23 mouse cellular contexts compared by ENCODE assay signal in genomic region chr1:65217972-65218371, GRCm38 (mm10). TPM values are rescaled to one million over a fixed set of nuclear protein-coding genes. Genes with fewer than 3 reads are reported as not detected.
"Had no signal": no experiment of that assay in that cellular context is flagged by ENCODE, and none has a peak within 500 bp of the region (broad histone marks: within the 10 kb centered on the region; RNA-seq: fewer than 3 reads in every experiment).

No protein-coding gene starts in this region.

- H3K27me3 ChIP-seq: embryonic facial prominence, embryonic 12.5 days; embryonic facial prominence, embryonic 13.5 days; embryonic facial prominence, embryonic 15.5 days; forebrain, embryonic 12.5 days; forebrain, embryonic 13.5 days; forebrain, embryonic 15.5 days had no signal

- DNase-seq: cerebellum, adult 8-10 months; cerebellum, adult 9-10 months; cerebellum, adult 9-11 months; cerebellum, postnatal 36 days; embryo, embryonic 11 days; forebrain, postnatal 0 days; gastrocnemius, adult 2 months; gastrocnemius, postnatal 10 days; gastrocnemius, postnatal 14 days; gastrocnemius, postnatal 25 days; gastrocnemius, postnatal 36 days; heart, adult 11 months; heart, adult 18-20 months; heart, adult 2 months had no signal

- H3K4me3 ChIP-seq: embryonic facial prominence, embryonic 10.5 days; embryonic facial prominence, embryonic 12.5 days; embryonic facial prominence, embryonic 13.5 days; embryonic facial prominence, embryonic 15.5 days; erythroblast, embryonic 14.5 days; forebrain, embryonic 10.5 days; forebrain, embryonic 12.5 days; forebrain, embryonic 13.5 days; forebrain, embryonic 15.5 days; gastrocnemius, adult 2 months; heart, adult 2 months had no signal

- H3K4me2 ChIP-seq: embryonic facial prominence, embryonic 12.5 days; embryonic facial prominence, embryonic 13.5 days; embryonic facial prominence, embryonic 15.5 days; forebrain, embryonic 12.5 days; forebrain, embryonic 13.5 days; forebrain, embryonic 15.5 days had no signal

RNA-seq across cellular contexts. Expression of gene Idh1, which starts 31.7 kb away (rescaled TPM):
- polyA plus RNA-seq: erythroblast, embryonic 14.5 days had no signal
